In genomic region chr9:48184319-48184718, GRCm38 (mm10) we compare ENCODE assay signal across 7 mouse cellular contexts. TPM values are rescaled to one million over a fixed set of nuclear protein-coding genes. Genes with fewer than 3 reads are reported as not detected.
A peak's percentile ranks its signal among the peaks of the same experiment; 100 is the strongest.
DNase-seq lines count a peak whose midpoint lies in the region; ATAC-seq and TF ChIP-seq lines count a peak whose summit lies in the region.

No protein-coding gene starts in this region.

- H3K4me2 ChIP-seq in kidney, embryonic 15.5 days: no peak overlapping the region
- no peak overlapping the region for H3K4me2 ChIP-seq in stomach, postnatal 0 days (replicated peaks; ENCODE audit: low read depth)

- H3K27ac ChIP-seq in kidney, embryonic 15.5 days: no peak overlapping the region
- H3K27ac ChIP-seq in stomach, postnatal 0 days (replicated peaks): no peak overlapping the region

- H3K4me3 ChIP-seq in kidney, embryonic 15.5 days (replicated peaks): no peak overlapping the region
- no peak overlapping the region for H3K4me3 ChIP-seq in stomach, postnatal 0 days (ENCODE audit: low read depth, low read length)

- H3K9me3 ChIP-seq in kidney, embryonic 15.5 days (replicated peaks): no peaks in the 10 kb centered on the region
- no peaks in the 10 kb centered on the region for H3K9me3 ChIP-seq in stomach, postnatal 0 days (ENCODE audit: control insufficient read depth, low read length)

- ATAC-seq in kidney, embryonic 15.5 days (replicated peaks; ENCODE audit: low FRiP score): no peak
- no peak for ATAC-seq in stomach, postnatal 0 days (ENCODE audit: low FRiP score, low TSS enrichment)
- no peak for ATAC-seq in megakaryocyte progenitor cell, adult 5-6 weeks (replicated peaks; ENCODE audit: poor library complexity)

- no peak for TF ChIP-seq CTCF in stomach, postnatal 0 days (IDR thresholded peaks at IDR 0.05; ENCODE audit: low read depth)

- no peaks in the 10 kb centered on the region for H3K27me3 ChIP-seq in kidney, embryonic 15.5 days
- H3K27me3 ChIP-seq in stomach, postnatal 0 days (ENCODE audit: control insufficient read depth, insufficient read depth, low read length): no peaks in the 10 kb centered on the region

- H3K9ac ChIP-seq in kidney, embryonic 15.5 days: no peak overlapping the region
- H3K9ac ChIP-seq in stomach, postnatal 0 days (ENCODE audit: low read length): no peak overlapping the region

- no peaks in the 10 kb centered on the region for H3K36me3 ChIP-seq in kidney, embryonic 15.5 days
- no peaks in the 10 kb centered on the region for H3K36me3 ChIP-seq in stomach, postnatal 0 days (ENCODE audit: control insufficient read depth, insufficient read depth, low read length)

- DNase-seq in right cerebral cortex, adult 18-20 months: peak; percentile 48
- no peak for DNase-seq in right cerebral cortex, postnatal 14 days
- peak; percentile 18 to 35 for DNase-seq in gastrocnemius, postnatal 36 days
- DNase-seq in left cerebral cortex, postnatal 36 days (ENCODE audit: low spot score in 2 of 2): peak; percentile 13 to 25
- DNase-seq in stomach, postnatal 0 days (ENCODE audit: low spot score): no peak

- intact Hi-C loops in gastrocnemius, postnatal 36 days (cut with DNase I): no loop called here
- intact Hi-C loops in left cerebral cortex, postnatal 36 days (cut with DNase I): loop anchor here (5.0 kb wide), 1 partner anchor 112 kb away; no protein-coding TSS in a partner anchor

- no peak for TF ChIP-seq EP300 in stomach, postnatal 0 days (optimal IDR thresholded peaks at IDR 0.05)

- WGBS in kidney, embryonic 15.5 days: 75% methylated on average over 7 of the region's 7 CpGs
- 69% methylated on average over 7 of the region's 7 CpGs for WGBS in stomach, postnatal 0 days

- H3K4me1 ChIP-seq in kidney, embryonic 15.5 days: 0 out of 2 replicates have a peak, but pooled peaks cover 2% of the 10 kb centered on the region
- H3K4me1 ChIP-seq in stomach, postnatal 0 days (replicated peaks; ENCODE audit: control insufficient read depth, insufficient read depth): no peaks in the 10 kb centered on the region

RNA-seq across cellular contexts. Expression of gene Nxpe4, which starts 22.5 kb away (rescaled TPM):
- total RNA-seq in gastrocnemius, postnatal 36 days (2021): 1 to 10 TPM; 3.2 to 3.4 TPM
- 10 to 100 TPM; 10.4 to 11.2 TPM for total RNA-seq in left cerebral cortex, postnatal 36 days (2021)
- 7.0 TPM in 2 replicates for polyA plus RNA-seq in kidney, embryonic 15.5 days (2015; fragmentation: Nextera tagmentation; extraction: Ambion mirVana)
- 3.5 and 3.6 TPM in 2 replicates for polyA plus RNA-seq in stomach, postnatal 0 days (2015; fragmentation: Nextera tagmentation; extraction: Ambion mirVana)
- 2.8 and 4.5 TPM in 2 replicates for total RNA-seq in megakaryocyte progenitor cell, adult 5-6 weeks (2015)
- total RNA-seq in megakaryocyte progenitor cell, adult 5-6 weeks (2017): 1.5 and 1.7 TPM in 2 replicates

Comparison
In these comparisons a context has a peak if more than half of its experiments do, and no peak if none do; other contexts are left out.
1. DNase-seq: peak in right cerebral cortex, adult 18-20 months (single experiment), gastrocnemius, postnatal 36 days (2 of 2) and left cerebral cortex, postnatal 36 days (2 of 2); none in right cerebral cortex, postnatal 14 days (single experiment) and stomach, postnatal 0 days (single experiment).